Comparison of ENCODE assay signal across 8 mouse cellular contexts in genomic region chr12:110446290-110447170, GRCm38 (mm10). TPM values are rescaled to one million over a fixed set of nuclear protein-coding genes. Genes with fewer than 3 reads are reported as not detected.
DNase-seq lines count a peak whose midpoint lies in the region; ATAC-seq lines count a peak whose summit lies in the region.

Ppp2r5c (plus strand) TSS chr12:110447120.

- intact Hi-C loops in gastrocnemius, postnatal 14 days (cut with DNase I; ENCODE audit: low total_unique reads): no loop called here
- intact Hi-C loops in left cerebral cortex, postnatal 10 days (cut with DNase I): loop anchor here (5.0 kb wide), 1 partner anchor 146 kb away; no protein-coding TSS in a partner anchor

- peak; percentile 89 for ATAC-seq in inflammation-experienced regulatory T-cells, adult 6 months
- peak; percentile 92 for ATAC-seq in megakaryocyte-erythroid progenitor cell, adult 5-6 weeks (replicated peaks; ENCODE audit: low FRiP score, low TSS enrichment, poor library complexity, severe bottlenecking)

- peak; percentile 96 to 98 for DNase-seq in adrenal gland, adult (ENCODE audit: inconsistent age in 2 of 2, low spot score in 1 of 2)
- DNase-seq in embryo, embryonic 10.5 days (ENCODE audit: low spot score): peak; percentile 95
- DNase-seq in gastrocnemius, postnatal 14 days: peak; percentile 98
- DNase-seq in left cerebral cortex, postnatal 10 days (ENCODE audit: extremely low spot score in 1 of 2, low spot score in 2 of 2): peak; percentile 91 to 98
- DNase-seq in right cerebral cortex, postnatal 25 days: peak; percentile 95
- peak; percentile 94 to 97 for DNase-seq in urinary bladder, postnatal 4 days (ENCODE audit: low spot score in 2 of 2)

RNA-seq across cellular contexts. Expression of gene Ppp2r5c, which starts in this region (rescaled TPM):
- total RNA-seq in gastrocnemius, postnatal 14 days (2021): 10 to 100 TPM; 60.2 to 61.9 TPM
- polyA plus RNA-seq in inflammation-experienced regulatory T-cells, adult 6 months (2017; shearing (Covaris generic)): 100 to 1,000 TPM; 506 to 623 (median 523) TPM
- 100 to 1,000 TPM; 237 to 246 TPM for total RNA-seq in left cerebral cortex, postnatal 10 days (2021)
- total RNA-seq in megakaryocyte-erythroid progenitor cell, adult 5-6 weeks (2014; fragmentation: Nextera tagmentation): 99.2 and 117 TPM in 2 replicates
- 223 and 234 TPM in 2 replicates for total RNA-seq in megakaryocyte-erythroid progenitor cell, adult 5-6 weeks (2017)

Comparison
In these comparisons a context has a peak if more than half of its experiments do, and no peak if none do; other contexts are left out.
1. Peak in every context shown above with its lines: DNase-seq and ATAC-seq.